Mouse (Mus musculus): ENCODE measurements around the gene Zfp518a. TPM values are rescaled to one million over a fixed set of nuclear protein-coding genes. Genes with fewer than 3 reads are reported as not detected.
A peak's percentile ranks its signal among the peaks of the same experiment; 100 is the strongest.

Gene Zfp518a
- polyA plus RNA-seq (2015; fragmentation: Nextera tagmentation; extraction: Ambion mirVana): 6.0 and 6.5 TPM in 2 replicates

DNA sequence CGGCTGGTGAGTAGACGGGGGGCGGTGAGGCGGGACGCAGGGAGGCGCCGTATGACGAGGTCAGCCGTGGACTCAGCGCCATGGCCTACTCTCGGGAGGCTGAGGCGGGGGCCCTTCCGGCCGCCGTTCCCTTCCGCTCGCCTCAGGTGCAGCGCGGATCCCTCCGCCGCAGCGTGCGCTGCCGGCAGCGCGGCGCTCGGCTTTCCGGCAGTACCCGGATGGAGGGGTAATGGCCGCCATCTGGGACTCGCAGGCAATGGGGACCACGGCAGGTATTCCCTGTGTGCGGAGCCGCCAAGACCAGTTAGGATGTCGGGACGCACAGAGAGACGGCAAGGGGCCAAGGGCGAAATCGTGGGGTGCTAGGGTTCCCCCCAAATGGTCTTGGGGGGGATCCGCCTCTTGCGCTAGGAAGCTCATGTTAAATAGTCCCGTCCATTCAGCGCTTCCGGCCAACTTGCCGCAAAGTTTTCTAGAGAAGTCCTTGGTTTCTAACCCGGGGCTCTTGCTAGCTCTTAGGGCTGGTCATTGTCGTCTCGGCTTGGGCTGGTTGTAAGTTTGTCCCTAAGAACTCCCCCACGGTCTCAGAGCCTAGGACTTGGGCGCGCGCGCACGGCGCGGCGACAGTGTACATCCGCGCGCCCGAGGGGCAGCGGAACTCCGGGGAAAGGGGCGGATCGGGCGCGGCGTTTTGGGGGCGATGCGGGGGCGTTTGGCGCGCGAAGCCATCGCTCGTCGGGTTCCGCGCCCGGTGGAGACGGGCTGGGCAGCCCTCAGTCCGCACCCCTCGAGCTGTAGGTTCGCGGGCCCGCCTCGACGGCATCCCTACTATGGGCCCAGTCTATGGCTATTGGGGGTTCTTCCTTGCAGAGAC, at the start of gene Zfp518a:
Gene Zfp518a (plus strand): TSS at position 187 of the 874 bp plus-strand sequence.
- under 1% methylated on average over 89 of the region's 89 CpGs for WGBS
- H3K27me3 ChIP-seq: peaks cover 28% of the 10 kb centered on the region
- ATAC-seq (ENCODE audit: low FRiP score): peak; percentile 95

DNA sequence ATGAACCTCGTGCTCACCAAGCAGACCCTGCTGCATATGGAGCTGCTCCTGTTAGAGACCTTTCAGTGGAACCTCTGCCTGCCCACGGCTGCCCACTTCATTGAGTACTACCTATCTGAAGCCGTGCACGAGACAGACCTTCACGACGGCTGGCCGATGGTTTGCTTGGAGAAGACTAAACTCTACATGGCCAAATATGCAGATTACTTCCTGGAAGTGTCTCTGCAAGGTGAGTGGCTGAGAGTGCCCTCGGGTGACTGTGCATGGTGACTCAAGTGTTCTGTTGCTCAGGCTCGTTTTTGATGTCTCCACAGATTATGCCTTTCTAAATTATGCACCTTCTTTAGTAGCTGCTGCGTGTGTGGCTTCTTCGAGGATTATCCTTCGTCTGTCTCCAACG, 49.8 kb upstream of the Zfp518a start:
- no peaks in the 10 kb centered on the region for H3K9me3 ChIP-seq
- no peaks in the 10 kb centered on the region for H3K4me1 ChIP-seq (replicated peaks)
- ATAC-seq (ENCODE audit: low FRiP score): no peak
- WGBS: 95% methylated on average over 13 of the region's 13 CpGs
- no peak overlapping the region for H3K27ac ChIP-seq
- no peaks in the 10 kb centered on the region for H3K27me3 ChIP-seq
- no peak overlapping the region for H3K4me3 ChIP-seq
- H3K9ac ChIP-seq: no peak overlapping the region
- H3K36me3 ChIP-seq: peaks cover 85% of the 10 kb centered on the region
- H3K4me2 ChIP-seq: no peak overlapping the region

More for the DNA sequence above, at the start of gene Zfp518a:
- Histone ChIP-seq H3K4me3 (peak within 1 kb of the TSS; percentile 68), H3K9ac (peak within 1 kb of the TSS; percentile 82), H3K9me3 (no peaks in the 10 kb centered on the region), H3K4me1 (replicated peaks) (peaks cover 9% of the 10 kb centered on the region; the same call in 1 of the 2 replicates), H3K27ac (peak within 1 kb of the TSS; percentile 96), H3K36me3 (no peaks in the 10 kb centered on the region), H3K4me2 (peak within 1 kb of the TSS; percentile 65)

DNA sequence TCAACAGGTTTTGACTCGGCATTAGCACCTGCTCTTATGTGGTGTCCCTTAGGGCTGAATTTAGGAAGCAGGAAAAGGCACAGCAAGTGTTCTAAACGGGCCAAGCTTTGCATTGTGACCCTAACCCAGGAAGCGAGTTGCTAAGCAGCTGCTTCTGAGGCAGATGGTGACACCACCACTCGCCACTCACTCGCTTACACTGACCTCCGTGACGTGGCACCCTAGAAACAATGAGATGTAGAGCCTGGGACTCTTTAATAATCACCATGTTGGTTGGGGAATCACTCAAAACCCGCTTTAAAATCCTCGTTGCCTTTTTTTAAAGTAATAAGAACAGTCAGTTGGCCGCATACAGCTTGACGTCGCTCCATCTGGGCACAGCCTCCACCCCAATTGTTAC, 45.1 kb upstream of the Zfp518a start:
- ATAC-seq (ENCODE audit: low FRiP score): no peak
- H3K4me1 ChIP-seq (replicated peaks): no peaks in the 10 kb centered on the region
- H3K9ac ChIP-seq: no peak overlapping the region
- WGBS: 74% methylated on average over 12 of the region's 12 CpGs
- H3K27ac ChIP-seq: no peak overlapping the region
- H3K4me3 ChIP-seq: no peak overlapping the region
- H3K27me3 ChIP-seq: no peaks in the 10 kb centered on the region
- H3K4me2 ChIP-seq: no peak overlapping the region
- H3K36me3 ChIP-seq: peaks cover 63% of the 10 kb centered on the region
- no peaks in the 10 kb centered on the region for H3K9me3 ChIP-seq

- Histone ChIP-seq H3K4me2 (no peak overlapping the region), H3K36me3 (no peaks in the 10 kb centered on the region)
Observed at GRCm38 (mm10) chr19:40859555-40859954, 35.0 kb upstream of the Zfp518a start.

DNA sequence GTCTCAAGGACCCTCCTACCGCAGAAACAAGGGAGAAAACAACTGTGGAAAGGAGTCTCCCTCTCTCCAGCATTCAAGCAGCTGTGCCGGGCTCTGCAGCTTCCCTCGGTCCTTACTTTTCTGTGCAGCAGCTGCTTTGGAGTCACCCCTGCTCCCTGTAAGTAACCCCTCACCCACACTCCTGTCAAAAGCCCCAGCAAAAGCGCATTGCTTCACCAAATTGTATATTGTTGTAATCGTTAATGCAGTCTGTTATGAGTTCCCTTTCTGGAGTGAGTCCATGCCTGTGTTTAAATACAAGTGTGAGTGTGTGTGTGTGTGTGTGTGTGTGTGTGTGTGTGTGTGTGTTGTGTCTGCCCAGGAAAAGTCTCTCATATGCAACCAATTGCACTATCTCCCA, 26.2 kb upstream of the Zfp518a start:
- Histone ChIP-seq H3K4me3 (no peak overlapping the region), H3K4me1 (replicated peaks) (no peaks in the 10 kb centered on the region), H3K9ac (no peak overlapping the region), H3K9me3 (no peaks in the 10 kb centered on the region), H3K27me3 (peaks cover 59% of the 10 kb centered on the region), H3K27ac (no peak overlapping the region), H3K4me2 (no peak overlapping the region), H3K36me3 (no peaks in the 10 kb centered on the region)
- no peak for ATAC-seq (ENCODE audit: low FRiP score)
- WGBS: 46% methylated on average over 5 of the region's 5 CpGs

More at GRCm38 (mm10) chr19:40859555-40859954, 35.0 kb upstream of the Zfp518a start:
- Histone ChIP-seq H3K27me3 (peaks cover 20% of the 10 kb centered on the region), H3K4me3 (no peak overlapping the region), H3K4me1 (replicated peaks) (no peaks in the 10 kb centered on the region), H3K9ac (no peak overlapping the region), H3K9me3 (no peaks in the 10 kb centered on the region), H3K27ac (no peak overlapping the region)
- no peak for ATAC-seq (ENCODE audit: low FRiP score)
- WGBS: 78% methylated on average over 4 of the region's 4 CpGs

DNA sequence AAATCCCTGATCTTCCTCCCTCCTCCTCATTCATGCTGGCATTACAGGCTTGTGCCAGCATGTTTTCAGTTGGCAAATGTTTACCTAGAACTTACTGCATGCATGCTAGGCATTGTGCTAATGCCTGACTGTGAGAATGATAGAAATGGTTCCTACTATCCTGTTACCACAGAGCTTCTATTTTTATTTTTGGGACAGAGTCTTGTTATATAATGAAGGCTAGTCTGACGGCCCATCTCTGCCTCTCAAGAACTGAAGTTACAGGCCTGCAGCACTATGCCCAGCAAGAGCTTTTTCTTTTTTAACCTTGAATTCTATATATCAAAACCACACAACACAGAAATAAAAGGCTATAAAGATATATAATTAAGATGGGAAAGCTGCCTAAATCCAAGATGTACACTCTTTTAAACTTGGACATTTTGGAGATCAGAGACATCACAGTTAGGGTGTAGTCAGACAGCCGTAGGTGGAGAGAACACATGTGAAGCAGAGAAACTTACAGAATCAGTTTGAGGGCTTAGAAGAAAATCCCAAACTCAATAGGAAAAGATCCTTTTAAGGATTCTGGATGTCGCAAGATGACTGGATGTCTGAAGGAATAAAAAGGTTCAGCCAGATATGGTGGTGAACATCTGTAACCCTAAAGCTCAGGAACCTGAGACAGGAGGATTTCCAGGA, 24.9 kb upstream of the Zfp518a start:
- Histone ChIP-seq H3K4me1 (replicated peaks) (no peaks in the 10 kb centered on the region), H3K27me3 (peaks cover 59% of the 10 kb centered on the region), H3K9me3 (no peaks in the 10 kb centered on the region), H3K4me2 (no peak overlapping the region), H3K9ac (no peak overlapping the region), H3K36me3 (no peaks in the 10 kb centered on the region), H3K27ac (no peak overlapping the region), H3K4me3 (no peak overlapping the region)
- ATAC-seq (ENCODE audit: low FRiP score): no peak
- 94% methylated on average over 3 of the region's 3 CpGs for WGBS

GRCm38 (mm10) chr19:40872955-40873665, 21.4 kb upstream of the Zfp518a start:
- H3K36me3 ChIP-seq: no peaks in the 10 kb centered on the region
- peak overlapping the region; percentile 76 for H3K9ac ChIP-seq
- ATAC-seq (ENCODE audit: low FRiP score): peak; percentile 99
- H3K4me1 ChIP-seq (replicated peaks): no peaks in the 10 kb centered on the region
- H3K9me3 ChIP-seq: no peaks in the 10 kb centered on the region
- peak overlapping the region; percentile 95 for H3K27ac ChIP-seq
- H3K4me2 ChIP-seq: peak overlapping the region; percentile 61
- H3K27me3 ChIP-seq: peaks cover 65% of the 10 kb centered on the region
- WGBS: 1% methylated on average over 51 of the region's 51 CpGs
- H3K4me3 ChIP-seq: peak overlapping the region; percentile 57

- Histone ChIP-seq H3K27me3 (peaks cover 85% of the 10 kb centered on the region), H3K36me3 (no peaks in the 10 kb centered on the region), H3K4me3 (no peak overlapping the region), H3K4me2 (no peak overlapping the region), H3K4me1 (replicated peaks) (no peaks in the 10 kb centered on the region), H3K27ac (no peak overlapping the region), H3K9me3 (no peaks in the 10 kb centered on the region), H3K9ac (no peak overlapping the region)
- no peak for ATAC-seq (ENCODE audit: low FRiP score)
- 92% methylated on average over 4 of the region's 4 CpGs for WGBS
Observed at GRCm38 (mm10) chr19:40881700-40882099, 12.8 kb upstream of the Zfp518a start.

DNA sequence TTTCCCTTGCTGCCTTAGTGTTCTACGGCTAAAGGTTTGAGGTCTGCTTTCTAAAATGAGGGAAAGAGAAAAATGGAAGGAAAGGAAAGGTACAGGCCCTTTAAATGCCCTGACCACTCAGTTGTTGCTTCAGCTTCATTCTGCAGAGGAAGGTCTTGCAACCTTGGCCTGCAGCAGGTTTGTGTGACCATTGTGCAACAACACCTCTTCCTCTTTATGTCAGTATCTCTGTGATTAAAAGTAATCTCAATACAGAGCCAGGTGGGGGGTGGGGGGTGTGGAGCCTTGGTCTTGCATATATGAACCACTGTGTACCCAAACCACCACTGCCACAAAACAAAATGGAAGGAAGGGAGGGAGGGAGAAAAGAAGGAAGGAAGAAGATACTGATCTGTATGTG, 5.6 kb upstream of the Zfp518a start:
- Histone ChIP-seq H3K27me3 (peaks cover 73% of the 10 kb centered on the region), H3K4me2 (no peak overlapping the region), H3K4me3 (no peak overlapping the region), H3K27ac (no peak overlapping the region), H3K9ac (no peak overlapping the region), H3K9me3 (no peaks in the 10 kb centered on the region), H3K36me3 (no peaks in the 10 kb centered on the region), H3K4me1 (replicated peaks) (peaks cover 1% of the 10 kb centered on the region; the same call in 1 of the 2 replicates)
- WGBS: 100% methylated on average over 1 of the region's 1 CpGs
- ATAC-seq (ENCODE audit: low FRiP score): no peak

DNA sequence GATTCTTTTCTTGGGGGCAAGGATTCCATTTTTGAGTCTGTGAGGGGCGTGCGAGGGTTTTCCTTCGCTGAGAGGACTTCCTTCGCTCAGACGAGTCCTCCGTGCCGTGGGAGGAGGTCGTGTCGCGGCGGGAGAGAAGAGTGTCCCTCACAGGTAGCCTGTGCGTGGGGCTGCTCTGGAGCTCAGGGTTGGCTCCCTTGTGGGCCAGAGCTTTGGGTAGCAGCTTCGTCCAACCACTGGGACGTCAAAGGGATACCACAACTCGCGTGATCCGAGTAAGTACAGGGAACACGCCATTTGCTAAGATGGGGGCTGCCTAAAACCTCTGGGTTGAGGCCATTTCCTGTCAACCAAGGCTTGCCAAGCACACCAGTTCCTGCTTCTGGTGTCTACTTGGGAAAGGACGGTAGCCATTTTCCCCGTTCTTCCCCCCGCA, 416 bp upstream of the Zfp518a start:
- Histone ChIP-seq H3K4me3 (peak overlapping the region; percentile 68), H3K9me3 (no peaks in the 10 kb centered on the region), H3K27me3 (peaks cover 34% of the 10 kb centered on the region), H3K9ac (peak overlapping the region; percentile 82), H3K27ac (peak overlapping the region; percentile 96), H3K36me3 (no peaks in the 10 kb centered on the region), H3K4me2 (peak overlapping the region; percentile 65), H3K4me1 (replicated peaks) (peaks cover 9% of the 10 kb centered on the region; the same call in 1 of the 2 replicates)
- ATAC-seq (ENCODE audit: low FRiP score): peak; percentile 73
- WGBS: 42% methylated on average over 21 of the region's 21 CpGs

- Histone ChIP-seq H3K9ac (peak overlapping the region; percentile 82), H3K4me2 (peak overlapping the region; percentile 65)
Observed at GRCm38 (mm10) chr19:40895393-40895703, 843 bp downstream of the Zfp518a start.

More at GRCm38 (mm10) chr19:40895393-40895703, 843 bp downstream of the Zfp518a start:
- Histone ChIP-seq H3K27me3 (peaks cover 24% of the 10 kb centered on the region), H3K4me3 (peak overlapping the region; percentile 68), H3K9me3 (no peaks in the 10 kb centered on the region), H3K4me1 (replicated peaks) (peaks cover 9% of the 10 kb centered on the region; the same call in 1 of the 2 replicates), H3K36me3 (no peaks in the 10 kb centered on the region), H3K27ac (peak overlapping the region; percentile 96)
- 1% methylated on average over 6 of the region's 6 CpGs for WGBS
- no peak for ATAC-seq (ENCODE audit: low FRiP score)
